Mouse (Mus musculus): Measurements from ENCODE around the gene Gm17617.

- TF ChIP-seq CTCF (IDR thresholded peaks at IDR 0.05; ENCODE audit: borderline replicate concordance, insufficient read depth, low read depth, low read length) (no peak), POLR2A (IDR thresholded peaks at IDR 0.05; ENCODE audit: borderline replicate concordance, insufficient read depth, low read length) (no peak)
These were observed 26.2 kb downstream of the Gm17617 start for GRCm38 (mm10) chr13:55107116-55107515.

Data from cerebellum, adult 2 months (tissue).